Mouse (Mus musculus): ENCODE measurements around the gene Adi1. TPM values are rescaled to one million over a fixed set of nuclear protein-coding genes. Genes with fewer than 3 reads are reported as not detected.
A peak's percentile ranks its signal among the peaks of the same experiment; 100 is the strongest.

Gene Adi1
- total and polyA plus RNA-seq, 3 experiments: 18.1 to 54.8 TPM; not detected in 1

DNA sequence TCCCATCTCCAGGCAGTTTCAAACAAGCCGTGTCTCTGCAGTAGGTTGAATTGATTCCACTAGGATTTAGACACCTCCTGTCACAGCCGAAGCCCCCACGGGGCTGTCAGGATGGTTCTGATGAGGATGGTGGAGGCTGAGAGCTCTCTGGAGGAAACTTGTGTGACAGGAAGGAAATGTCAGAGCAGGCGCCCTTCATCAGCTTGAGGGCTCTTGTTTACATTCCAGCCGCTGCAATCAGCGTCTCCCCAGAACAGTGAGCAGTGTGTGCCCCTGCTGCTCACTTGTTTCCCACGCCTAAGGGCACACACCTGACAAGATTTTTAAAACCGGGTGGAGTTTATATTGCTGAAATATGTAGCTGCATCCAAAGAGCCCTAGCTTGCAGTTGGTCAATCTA is 7.7 kb upstream of the Adi1 start:
- DNase-seq (ENCODE audit: low read depth, low spot score): no peak

DNA sequence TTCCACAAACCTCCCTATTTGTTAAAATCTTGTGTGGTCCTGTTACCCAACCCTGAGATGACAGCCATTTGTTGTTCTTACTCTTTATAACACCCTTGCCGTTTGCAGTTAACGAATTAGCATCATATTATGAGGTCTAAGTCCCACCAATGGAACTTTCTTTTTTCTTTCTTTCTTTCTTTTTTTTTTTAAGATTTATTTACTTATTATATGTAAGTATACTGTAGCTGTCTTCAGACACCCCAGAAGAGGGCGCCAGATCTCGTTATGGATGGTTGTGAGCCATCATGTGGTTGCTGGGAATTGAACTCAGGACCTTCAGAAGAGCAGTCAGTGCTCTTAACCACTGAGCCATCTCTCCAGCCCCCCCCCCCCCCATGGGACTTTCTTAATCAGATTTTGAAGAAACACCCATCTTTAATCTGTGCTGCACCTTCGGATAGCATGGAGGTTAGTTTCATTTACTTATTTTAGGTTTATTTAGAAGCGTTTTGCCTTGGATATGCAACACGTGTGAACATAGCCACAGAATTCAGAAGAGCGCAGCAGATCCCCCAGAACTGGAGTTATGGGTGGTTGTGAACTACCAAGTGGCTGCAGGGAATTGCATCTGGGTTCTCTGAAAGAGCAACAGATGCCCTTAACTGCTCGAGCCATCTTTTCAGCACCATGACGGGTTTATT is 852 bp upstream of the Adi1 start:
- Histone ChIP-seq H3K27me3 (ENCODE audit: control insufficient read depth in 1 of 2, insufficient read depth in 2 of 2, low read length in 2 of 2) (no peaks in the 10 kb centered on the region), H3K36me3 (ENCODE audit: control insufficient read depth in 1 of 2, insufficient read depth in 2 of 2, low read length in 2 of 2) (peaks cover 0 to 2% of the 10 kb centered on the region in 2 experiments; a peak in 3 of 4 replicates), H3K9ac (ENCODE audit: control insufficient read depth, low read depth, low read length, poor library complexity, severe bottlenecking) (peak overlapping the region; percentile 77), H3K9me3 (replicated peaks; ENCODE audit: insufficient read depth, low read length) (no peaks in the 10 kb centered on the region), H3K27ac (ENCODE audit: control insufficient read depth, low read depth, low read length) (peak overlapping the region; percentile 70), H3K4me3 (ENCODE audit: control insufficient read depth in 1 of 2, insufficient read depth in 1 of 2, low read depth in 2 of 2, low read length in 2 of 2) (peak overlapping the region; percentile 82 to 97), H3K4me1 (ENCODE audit: control insufficient read depth in 1 of 2, insufficient read depth in 2 of 2, low read length in 2 of 2) (no peaks in the 10 kb centered on the region; a peak in 1 of 4 replicates), H3K79me2 (ENCODE audit: control insufficient read depth, insufficient read depth, low read length, poor library complexity) (peaks cover 9% of the 10 kb centered on the region)
- DNase-seq (ENCODE audit: low read depth, low spot score): peak; percentile 71
- TF ChIP-seq ZC3H11A (IDR thresholded peaks at IDR 0.05; ENCODE audit: low read depth, low read length) (no peak), NRF1 (IDR thresholded peaks at IDR 0.05; ENCODE audit: insufficient read depth, low read depth, low read length, poor library complexity, severe bottlenecking) (no peak), RAD21 (IDR thresholded peaks at IDR 0.05; ENCODE audit: low read depth, low read length) (peak; percentile 6), SMC3 (IDR thresholded peaks at IDR 0.05; ENCODE audit: low read depth, low read length) (0 out of 2 replicates have a peak, but pooled peaks have one; percentile 3), BHLHE40 (IDR thresholded peaks at IDR 0.05; ENCODE audit: borderline replicate concordance, low read depth, low read length) (no peak), CTCF (IDR thresholded peaks at IDR 0.05 in 2 of 3, conservative IDR thresholded peaks at IDR 0.05 in 1 of 3; ENCODE audit: control insufficient read depth in 1 of 3, insufficient read depth in 1 of 3, low read depth in 2 of 3, low read length in 3 of 3, poor library complexity in 1 of 3, severe bottlenecking in 1 of 3) (peak in 2 of 3 experiments; percentile 6 to 8; a peak in 1 of 6 replicates)

More for the DNA sequence above, 7.7 kb upstream of the Adi1 start:
- Histone ChIP-seq H3K27me3 (ENCODE audit: control insufficient read depth in 1 of 2, insufficient read depth in 2 of 2, low read length in 2 of 2) (no peaks in the 10 kb centered on the region), H3K9ac (ENCODE audit: control insufficient read depth, low read depth, low read length, poor library complexity, severe bottlenecking) (no peak overlapping the region), H3K4me1 (ENCODE audit: control insufficient read depth in 1 of 2, insufficient read depth in 2 of 2, low read length in 2 of 2) (no peaks in the 10 kb centered on the region), H3K9me3 (replicated peaks; ENCODE audit: insufficient read depth, low read length) (no peaks in the 10 kb centered on the region), H3K36me3 (ENCODE audit: control insufficient read depth in 1 of 2, insufficient read depth in 2 of 2, low read length in 2 of 2) (no peaks in the 10 kb centered on the region), H3K79me2 (ENCODE audit: control insufficient read depth, insufficient read depth, low read length, poor library complexity) (no peaks in the 10 kb centered on the region), H3K4me3 (ENCODE audit: control insufficient read depth in 1 of 2, insufficient read depth in 1 of 2, low read depth in 2 of 2, low read length in 2 of 2) (no peak overlapping the region), H3K27ac (ENCODE audit: control insufficient read depth, low read depth, low read length) (no peak overlapping the region)
- TF ChIP-seq CTCF (IDR thresholded peaks at IDR 0.05 in 2 of 3, conservative IDR thresholded peaks at IDR 0.05 in 1 of 3; ENCODE audit: control insufficient read depth in 1 of 3, insufficient read depth in 1 of 3, low read depth in 2 of 3, low read length in 3 of 3, poor library complexity in 1 of 3, severe bottlenecking in 1 of 3) (no peak), UBTF (IDR thresholded peaks at IDR 0.05; ENCODE audit: borderline replicate concordance, insufficient read depth, low read depth, low read length) (no peak), MEF2A (IDR thresholded peaks at IDR 0.05; ENCODE audit: extremely low read depth, insufficient replicate concordance, low read depth, low read length, poor library complexity, severe bottlenecking) (no peak), RAD21 (IDR thresholded peaks at IDR 0.05; ENCODE audit: low read depth, low read length) (no peak), ELF1 (IDR thresholded peaks at IDR 0.05; ENCODE audit: low read depth, low read length) (no peak), RCOR1 (IDR thresholded peaks at IDR 0.05; ENCODE audit: low read depth, low read length) (no peak), POLR2AphosphoS2 (IDR thresholded peaks at IDR 0.05; ENCODE audit: low read length) (no peak), ZNF384 (IDR thresholded peaks at IDR 0.05; ENCODE audit: low read depth, low read length) (no peak), MXI1 (IDR thresholded peaks at IDR 0.05; ENCODE audit: low read depth, low read length) (no peak), KAT2A (conservative IDR thresholded peaks at IDR 0.05; ENCODE audit: low read depth, low read length) (no peak), NELFE (IDR thresholded peaks at IDR 0.05; ENCODE audit: low read depth, low read length) (no peak), USF1 (IDR thresholded peaks at IDR 0.05; ENCODE audit: low read depth, low read length) (no peak)

Measured in MEL (cell line).